Mouse (Mus musculus) erythroblast, embryonic 14.5 days (primary cell): ENCODE measurements around the gene Gm17581. TPM values are rescaled to one million over a fixed set of nuclear protein-coding genes. Genes with fewer than 3 reads are reported as not detected.
A peak's percentile ranks its signal among the peaks of the same experiment; 100 is the strongest.

Source experiments
- H3K27me3 ChIP-seq: 2 replicates; pipeline ENCODE4 v1.6.1; 2012; ENCODE audit warnings: inconsistent platforms; ENCODE audit not compliant: control insufficient read depth
- H3K36me3 ChIP-seq: 2 replicates; pipeline ENCODE4 v1.6.1; 2012; ENCODE audit warnings: mild to moderate bottlenecking, inconsistent platforms; ENCODE audit not compliant: control insufficient read depth
- H3K4me1 ChIP-seq: 2 replicates; pipeline ENCODE4 v1.6.1; 2012; ENCODE audit warnings: inconsistent platforms; ENCODE audit not compliant: control insufficient read depth
- H3K4me3 ChIP-seq: replicated peaks from 2 replicates; pipeline ENCODE3; 2012; ENCODE audit warnings: moderate library complexity, mild to moderate bottlenecking, inconsistent platforms
- H3K9me3 ChIP-seq: 2 replicates; pipeline ENCODE4 v1.6.1; 2012; ENCODE audit warnings: low read length, inconsistent platforms, mixed read lengths; ENCODE audit not compliant: control insufficient read depth
- GATA1 ChIP-seq: IDR thresholded peaks from 2 replicates; pipeline ENCODE4 v1.6.1; 2012; ENCODE audit warnings: low read length, inconsistent platforms, mixed read lengths
- TAL1 ChIP-seq: IDR thresholded peaks from 3 replicates; pipeline ENCODE4 v1.6.1; 2012; ENCODE audit warnings: low read length, inconsistent platforms, mixed read lengths
- polyA plus RNA-seq: library from polyadenylated mRNA; stranded (reverse); fragments of >175 nt; gene quantifications from 2 replicates; pipeline ENCODE4 v1.2.3, GENCODE M21; 2012

Gm17581 gene
- polyA plus RNA-seq, 1 experiment: not detected

DNA sequence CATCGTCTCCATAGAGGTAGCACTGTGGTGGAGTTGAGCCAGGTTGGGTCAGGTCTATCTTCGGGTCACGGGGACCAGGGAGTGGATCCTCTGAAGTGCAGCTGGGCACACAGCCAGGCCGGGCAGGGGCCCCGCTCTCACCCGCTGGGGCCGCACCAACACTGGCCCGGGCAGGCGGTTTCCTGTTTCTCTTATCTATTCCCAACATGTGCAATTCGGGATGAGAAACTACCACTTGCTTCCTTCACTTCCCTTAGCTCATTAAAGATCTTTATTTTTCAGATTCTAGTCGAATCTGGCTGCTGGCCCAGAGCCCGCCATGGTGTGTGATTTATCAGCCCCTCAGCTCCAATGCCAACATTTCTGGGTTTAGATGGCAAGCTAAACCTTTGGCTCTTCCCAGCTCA, 7.3 kb upstream of the Gm17581 start:
- Histone ChIP-seq H3K4me1 (peaks cover 10% of the 10 kb centered on the region), H3K27me3 (peaks cover 37% of the 10 kb centered on the region), H3K9me3 (no peaks in the 10 kb centered on the region), H3K4me3 (no peak overlapping the region), H3K36me3 (no peaks in the 10 kb centered on the region)
- TF ChIP-seq GATA1 (no peak), TAL1 (no peak)

DNA sequence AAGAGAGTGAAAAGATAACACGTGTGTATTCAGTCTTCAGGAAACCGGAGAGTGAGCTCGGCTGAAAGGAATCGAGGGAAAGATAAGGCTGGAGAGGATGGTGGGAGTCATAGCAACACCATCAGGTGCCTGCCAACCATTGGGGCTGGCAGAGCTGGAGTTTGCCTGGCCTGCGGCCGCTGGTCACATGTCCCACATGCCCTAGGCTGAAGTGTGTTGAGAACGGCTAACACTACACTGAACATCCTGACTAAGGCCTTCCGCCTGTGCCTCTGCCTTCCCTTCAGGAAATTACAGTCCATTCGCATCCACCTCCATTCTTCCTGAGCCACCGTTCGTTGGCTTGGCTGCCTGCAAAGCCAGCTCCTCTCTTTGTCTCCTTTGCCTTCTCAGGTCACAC, 6.5 kb upstream of the Gm17581 start:
- Histone ChIP-seq H3K4me3 (no peak overlapping the region), H3K4me1 (peaks cover 10% of the 10 kb centered on the region), H3K9me3 (no peaks in the 10 kb centered on the region), H3K27me3 (peaks cover 37% of the 10 kb centered on the region), H3K36me3 (no peaks in the 10 kb centered on the region)
- TF ChIP-seq TAL1 (no peak), GATA1 (no peak)

DNA sequence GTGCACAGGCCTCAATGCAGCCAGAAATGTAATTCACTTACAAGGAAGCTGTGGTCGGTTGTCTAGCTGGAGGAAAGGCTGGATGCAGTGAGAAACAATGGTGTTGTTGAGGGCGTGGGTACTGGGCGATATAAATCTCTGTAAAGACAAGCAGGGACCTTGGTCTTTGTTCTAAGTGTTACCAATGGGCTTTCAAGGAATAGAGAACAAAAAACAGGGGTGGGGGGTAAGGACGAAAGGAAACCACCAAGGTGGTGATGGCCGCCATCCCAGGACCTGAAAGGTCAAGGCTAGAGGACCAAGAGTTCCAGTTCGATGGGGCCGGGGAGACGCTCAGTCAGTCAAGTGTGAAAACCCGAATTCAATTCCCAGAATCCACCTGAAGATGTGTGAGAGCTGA, 2.1 kb upstream of the Gm17581 start:
- Histone ChIP-seq H3K4me3 (no peak overlapping the region), H3K27me3 (peaks cover 8% of the 10 kb centered on the region), H3K4me1 (peaks cover 6% of the 10 kb centered on the region), H3K9me3 (no peaks in the 10 kb centered on the region), H3K36me3 (no peaks in the 10 kb centered on the region)
- no peak for TF ChIP-seq TAL1
- no peak for TF ChIP-seq GATA1

DNA sequence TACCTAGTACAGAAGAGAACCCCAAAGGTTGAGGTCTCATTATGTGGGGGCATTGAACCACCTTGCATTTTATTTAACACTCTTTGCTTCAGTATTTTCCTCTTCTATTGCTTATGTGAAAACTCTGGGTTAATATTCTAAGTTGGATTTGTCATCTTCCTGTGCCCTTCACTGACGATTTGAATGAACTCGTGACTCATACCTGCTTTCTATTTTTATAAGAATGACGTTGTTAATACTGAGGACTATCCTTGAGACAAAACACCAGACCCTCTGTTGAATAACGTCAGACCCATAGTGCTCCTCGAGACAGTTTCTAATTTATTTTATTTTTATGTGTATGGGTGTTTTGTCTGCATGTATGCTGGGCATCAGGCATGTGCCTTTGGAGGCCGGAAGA, 1.3 kb upstream of the Gm17581 start:
- Histone ChIP-seq H3K4me1 (no peaks in the 10 kb centered on the region), H3K4me3 (no peak overlapping the region), H3K36me3 (no peaks in the 10 kb centered on the region), H3K27me3 (no peaks in the 10 kb centered on the region), H3K9me3 (no peaks in the 10 kb centered on the region)
- TF ChIP-seq TAL1 (no peak), GATA1 (no peak)

DNA sequence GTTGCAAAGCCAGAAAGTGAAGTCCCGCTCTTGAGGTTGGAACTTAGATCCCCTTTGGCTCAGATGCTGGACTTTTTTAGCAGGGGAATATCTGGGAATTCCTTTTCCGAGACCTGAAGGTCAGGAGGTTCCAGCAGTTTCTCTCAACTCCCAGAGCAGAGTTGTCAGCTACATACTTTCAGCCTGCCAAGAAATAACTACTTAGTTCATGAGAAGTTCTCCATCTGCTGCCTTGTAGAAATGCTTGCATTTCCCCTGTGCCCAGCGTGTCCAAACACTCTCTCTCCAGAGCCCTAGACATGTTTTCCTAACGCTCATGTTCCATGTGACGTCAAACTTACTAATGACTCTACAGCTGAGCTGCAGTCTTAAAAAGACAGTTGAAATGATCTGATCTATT, 586 bp downstream of the Gm17581 start:
- no peaks in the 10 kb centered on the region for H3K36me3 ChIP-seq
- no peak overlapping the region for H3K4me3 ChIP-seq
- no peak for TF ChIP-seq GATA1
- TF ChIP-seq TAL1: no peak
- peaks cover 5% of the 10 kb centered on the region for H3K4me1 ChIP-seq
- no peaks in the 10 kb centered on the region for H3K9me3 ChIP-seq
- no peaks in the 10 kb centered on the region for H3K27me3 ChIP-seq

DNA sequence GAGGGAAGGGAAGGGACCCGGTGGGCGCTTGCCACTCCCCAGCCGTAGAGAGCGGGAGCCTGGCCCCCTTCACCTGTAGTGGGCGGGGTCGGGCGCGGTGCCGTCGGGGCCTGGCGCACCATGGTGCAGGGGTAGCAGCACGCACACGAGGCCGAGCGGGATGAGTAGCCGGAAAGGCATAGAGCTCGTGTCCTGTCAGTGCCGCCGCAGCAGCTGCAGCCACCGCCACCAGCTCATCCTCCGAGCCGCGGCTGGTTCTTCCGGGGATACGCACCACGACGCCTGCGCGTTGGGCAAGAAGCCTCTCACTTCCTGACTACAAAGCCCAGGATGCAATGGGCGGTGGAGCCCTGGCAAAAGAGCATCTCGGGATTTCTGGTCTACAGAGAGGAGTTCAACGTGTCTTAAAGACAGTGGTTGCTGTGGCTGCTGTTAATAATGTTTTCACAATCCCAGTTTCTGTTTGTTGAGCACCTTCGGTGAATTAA, 6.5 kb downstream of the Gm17581 start, which contains the start of gene Edem2:
Gene Edem2 (minus strand): TSS at position 318 of the 488 bp plus-strand sequence.
- 0 out of 2 replicates have a peak, but pooled peaks cover 2% of the 10 kb centered on the region for H3K36me3 ChIP-seq
- no peaks in the 10 kb centered on the region for H3K9me3 ChIP-seq
- H3K4me1 ChIP-seq: peaks cover 23% of the 10 kb centered on the region
- H3K27me3 ChIP-seq: no peaks in the 10 kb centered on the region
- no peak for TF ChIP-seq TAL1
- TF ChIP-seq GATA1: no peak
- peak within 1 kb of the TSS; percentile 74 for H3K4me3 ChIP-seq

DNA sequence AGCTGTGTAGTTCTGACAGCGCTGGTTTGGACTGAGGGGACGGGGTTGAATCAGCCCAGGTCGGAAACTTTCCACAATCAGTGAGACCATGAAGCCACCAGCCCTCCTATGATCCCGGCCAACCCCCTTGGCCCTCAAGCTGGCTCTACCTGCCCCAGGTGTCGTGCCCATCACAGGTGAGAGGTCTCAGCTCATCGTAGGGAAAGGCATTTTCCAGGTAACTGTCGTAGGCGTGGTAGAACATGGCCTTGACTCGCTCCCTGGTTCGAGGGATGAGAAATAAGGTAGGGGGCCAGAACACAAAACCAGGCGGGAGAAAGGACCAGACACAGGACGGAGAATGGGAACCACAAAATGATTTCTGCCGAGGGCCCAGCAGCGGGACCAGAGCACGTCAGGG, 6.9 kb downstream of the Gm17581 start:
- TF ChIP-seq TAL1 (no peak), GATA1 (no peak)
- H3K4me1 ChIP-seq: peaks cover 23% of the 10 kb centered on the region

DNA sequence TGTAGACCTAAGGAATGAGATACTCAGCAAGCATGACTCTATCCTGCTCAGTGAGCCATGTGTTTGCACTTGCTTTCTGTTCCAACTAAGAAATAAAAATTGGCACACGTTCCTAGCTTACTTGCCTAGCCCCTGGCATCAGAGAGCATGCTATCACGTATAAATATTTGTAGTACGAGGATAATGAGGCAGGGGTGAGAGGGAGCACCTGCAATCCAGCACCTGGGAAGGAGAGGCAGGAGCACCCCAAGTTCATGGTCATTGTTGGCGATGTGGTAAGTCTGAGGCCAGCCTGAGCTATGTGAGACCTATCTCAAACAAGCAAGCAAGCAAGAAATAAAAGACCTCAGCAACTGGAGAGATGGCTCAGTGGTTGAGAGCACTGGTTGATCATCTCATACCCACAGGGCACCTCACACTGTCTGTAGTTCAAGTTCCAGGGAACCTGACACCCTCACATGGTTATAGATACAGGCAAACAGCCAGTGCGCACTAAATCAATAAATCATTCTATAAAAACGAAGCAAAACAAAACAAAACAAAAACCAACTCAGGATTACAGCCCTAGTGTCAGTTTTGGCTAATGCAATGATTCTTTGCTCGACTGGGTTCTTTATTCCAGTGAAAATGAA, 7.8 kb downstream of the Gm17581 start:
- H3K4me1 ChIP-seq: peaks cover 23% of the 10 kb centered on the region
- H3K27me3 ChIP-seq: no peaks in the 10 kb centered on the region
- peaks cover 2% of the 10 kb centered on the region; the same call in 1 of the 2 replicates for H3K36me3 ChIP-seq
- no peak overlapping the region for H3K4me3 ChIP-seq
- TF ChIP-seq GATA1 (no peak), TAL1 (no peak)
- no peaks in the 10 kb centered on the region for H3K9me3 ChIP-seq

More for the DNA sequence above, 6.9 kb downstream of the Gm17581 start:
- 0 out of 2 replicates have a peak, but pooled peaks cover 2% of the 10 kb centered on the region for H3K36me3 ChIP-seq
- peak overlapping the region; percentile 74 for H3K4me3 ChIP-seq
- H3K9me3 ChIP-seq: no peaks in the 10 kb centered on the region
- no peaks in the 10 kb centered on the region for H3K27me3 ChIP-seq

DNA sequence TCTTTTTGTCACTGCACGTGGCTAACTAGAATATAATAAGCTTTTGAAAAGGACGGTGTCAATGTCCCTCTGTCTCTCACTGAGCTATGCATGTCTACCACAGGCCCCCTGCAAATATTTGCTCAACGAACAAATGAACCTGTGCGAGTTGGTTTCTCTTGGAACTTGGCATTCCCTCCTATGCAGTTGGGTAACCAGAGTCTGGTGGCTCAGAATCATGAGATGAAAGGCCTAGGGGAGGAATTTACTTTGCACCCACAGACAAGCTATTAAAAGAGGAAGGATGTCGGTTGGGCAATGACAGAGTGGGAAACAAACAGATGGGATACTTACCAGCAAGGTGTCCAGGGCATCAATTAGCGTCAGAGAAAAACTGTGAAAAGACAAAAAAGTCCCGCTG, 9.4 kb downstream of the Gm17581 start:
- no peak for TF ChIP-seq TAL1
- TF ChIP-seq GATA1: no peak
- Histone ChIP-seq H3K4me3 (no peak overlapping the region), H3K4me1 (peaks cover 18% of the 10 kb centered on the region), H3K36me3 (peaks cover 6% of the 10 kb centered on the region), H3K27me3 (no peaks in the 10 kb centered on the region), H3K9me3 (no peaks in the 10 kb centered on the region)
